Mouse (Mus musculus) lung, embryonic 15.5 days (tissue): ENCODE measurements at regions not wholly inside any gene's neighbourhood (a gene's known extent, or its start where the extent isn't known, plus 50 kb on each side); places are given as distances from the start of the nearest gene placed in this dataset.

ENCODE experiments used
- ATAC-seq: fragments of 200-750 bp; cut with Nextera tagmentation; 2 replicates; pipeline ENCODE4 v1.8.0; 2017; ENCODE audit warnings: moderate number of reproducible peaks, borderline replicate concordance; ENCODE audit not compliant: low FRiP score, low TSS enrichment; ENCODE audit errors: extremely low read depth
- H3K27ac ChIP-seq: fragments of 300-500 bp; sonication (generic); 2 replicates; pipeline ENCODE4 v1.5.1; 2015; ENCODE audit warnings: moderate library complexity, mild to moderate bottlenecking, inconsistent platforms
- H3K27me3 ChIP-seq: fragments of 300-500 bp; sonication (generic); 2 replicates; pipeline ENCODE4 v1.6.1; 2015; ENCODE audit warnings: inconsistent platforms
- H3K36me3 ChIP-seq: fragments of 300-500 bp; sonication (generic); 2 replicates; pipeline ENCODE4 v1.6.1; 2015; ENCODE audit warnings: inconsistent platforms
- H3K4me1 ChIP-seq: fragments of 300-500 bp; sonication (generic); 2 replicates; pipeline ENCODE4 v1.6.1; 2015; ENCODE audit warnings: inconsistent platforms
- H3K4me2 ChIP-seq: fragments of 300-500 bp; sonication (generic); 2 replicates; pipeline ENCODE4 v1.6.1; 2015; ENCODE audit warnings: inconsistent platforms, mild to moderate bottlenecking, moderate library complexity
- H3K4me3 ChIP-seq: fragments of 300-500 bp; sonication (generic); 2 replicates; pipeline ENCODE4 v1.5.1; 2015; ENCODE audit warnings: mild to moderate bottlenecking, inconsistent platforms
- H3K9ac ChIP-seq: fragments of 300-500 bp; sonication (generic); 2 replicates; pipeline ENCODE4 v1.6.1; 2015; ENCODE audit warnings: inconsistent platforms
- H3K9me3 ChIP-seq: fragments of 300-500 bp; sonication (generic); 2 replicates; pipeline ENCODE4 v1.6.1; 2016; ENCODE audit warnings: inconsistent platforms
- WGBS: fragments of 180-500 bp; shearing (Covaris S2); methylation state at CpG from one replicate; pipeline ENCODE4 v1.1.7; 2015; 5-methylcytosine and 5-hydroxymethylcytosine counted together

DNA sequence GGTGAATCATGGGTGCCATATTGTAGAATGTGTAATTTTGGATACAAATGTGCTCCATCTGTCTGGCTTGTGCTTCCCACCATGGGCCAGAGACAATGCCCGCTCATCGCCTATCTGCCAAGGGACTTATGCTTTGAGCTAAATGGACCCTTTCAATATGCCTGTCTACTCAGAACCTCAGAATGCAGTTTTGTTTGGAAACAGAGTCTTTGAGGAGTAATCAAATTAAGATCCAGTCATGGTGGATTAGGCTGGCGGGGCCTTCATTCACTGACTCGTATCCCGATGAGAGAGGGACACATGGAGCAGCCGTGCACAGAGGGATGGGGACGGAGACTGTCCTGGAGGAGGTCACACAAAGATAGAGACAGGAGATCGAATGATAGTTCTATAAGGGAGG, 716.9 kb downstream of the Vrk1 start:
- no peak overlapping the region for H3K4me2 ChIP-seq
- H3K27ac ChIP-seq = no peak overlapping the region
- no peak overlapping the region for H3K9ac ChIP-seq
- H3K9me3 ChIP-seq = no peaks in the 10 kb centered on the region
- no peak overlapping the region for H3K4me3 ChIP-seq
- no peak for ATAC-seq
- H3K27me3 ChIP-seq = no peaks in the 10 kb centered on the region
- H3K36me3 ChIP-seq = no peaks in the 10 kb centered on the region
- H3K4me1 ChIP-seq = no peaks in the 10 kb centered on the region
- WGBS = 90% methylated on average over 8 of the region's 8 CpGs

- H3K4me3 ChIP-seq = no peak overlapping the region
- H3K9me3 ChIP-seq = no peaks in the 10 kb centered on the region
- WGBS = 86% methylated on average over 3 of the region's 3 CpGs
- no peak overlapping the region for H3K27ac ChIP-seq
- no peaks in the 10 kb centered on the region for H3K36me3 ChIP-seq
- H3K9ac ChIP-seq = no peak overlapping the region
- no peaks in the 10 kb centered on the region for H3K4me1 ChIP-seq
- ATAC-seq = no peak
- no peaks in the 10 kb centered on the region for H3K27me3 ChIP-seq
- H3K4me2 ChIP-seq = no peak overlapping the region
Observed at GRCm38 (mm10) chr12:106727486-106727885, 717.5 kb downstream of the Vrk1 start.

DNA sequence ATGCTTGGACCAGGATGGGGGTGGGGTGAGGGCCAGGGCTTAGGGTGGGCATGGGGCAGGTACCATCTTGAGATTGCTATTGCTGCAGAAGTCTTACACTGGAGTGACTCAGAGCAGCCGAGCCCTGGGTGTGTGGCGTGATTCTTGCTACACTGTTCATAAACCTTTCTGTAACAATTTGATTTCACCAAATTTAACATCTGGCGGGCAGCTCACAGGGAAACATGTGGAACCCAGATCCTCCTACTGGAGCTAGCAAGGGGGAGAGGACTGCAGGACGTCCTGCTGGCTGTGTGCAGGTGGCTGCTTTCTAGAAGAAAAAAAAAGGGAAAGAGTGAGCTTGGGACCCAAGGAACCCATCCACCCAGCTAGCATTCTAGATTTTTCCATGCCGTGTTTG, 719.7 kb downstream of the Vrk1 start:
- no peaks in the 10 kb centered on the region for H3K36me3 ChIP-seq
- H3K27ac ChIP-seq = no peak overlapping the region
- no peaks in the 10 kb centered on the region for H3K9me3 ChIP-seq
- no peaks in the 10 kb centered on the region for H3K4me1 ChIP-seq
- no peak overlapping the region for H3K4me3 ChIP-seq
- 84% methylated on average over 5 of the region's 5 CpGs for WGBS
- H3K4me2 ChIP-seq = no peak overlapping the region
- H3K9ac ChIP-seq = no peak overlapping the region
- no peaks in the 10 kb centered on the region for H3K27me3 ChIP-seq
- no peak for ATAC-seq

- 72% methylated on average over 16 of the region's 16 CpGs for WGBS
- no peak for ATAC-seq
Observed at GRCm38 (mm10) chr12:106732108-106732857, 722.3 kb downstream of the Vrk1 start.

GRCm38 (mm10) chr12:106748765-106749164, 738.7 kb downstream of the Vrk1 start:
- Histone ChIP-seq H3K27ac (no peak overlapping the region), H3K4me1 (no peaks in the 10 kb centered on the region), H3K36me3 (no peaks in the 10 kb centered on the region), H3K4me2 (no peak overlapping the region), H3K4me3 (no peak overlapping the region), H3K27me3 (no peaks in the 10 kb centered on the region), H3K9ac (no peak overlapping the region), H3K9me3 (no peaks in the 10 kb centered on the region)
- 82% methylated on average over 8 of the region's 8 CpGs for WGBS
- ATAC-seq = no peak

More at GRCm38 (mm10) chr12:106732108-106732857, 722.3 kb downstream of the Vrk1 start:
- H3K4me1 ChIP-seq = no peaks in the 10 kb centered on the region
- no peaks in the 10 kb centered on the region for H3K36me3 ChIP-seq
- no peak overlapping the region for H3K4me2 ChIP-seq
- H3K9ac ChIP-seq = no peak overlapping the region
- no peaks in the 10 kb centered on the region for H3K27me3 ChIP-seq
- no peak overlapping the region for H3K27ac ChIP-seq
- no peaks in the 10 kb centered on the region for H3K9me3 ChIP-seq
- H3K4me3 ChIP-seq = no peak overlapping the region

- H3K4me3 ChIP-seq = no peak overlapping the region
- no peak overlapping the region for H3K4me2 ChIP-seq
- H3K9ac ChIP-seq = no peak overlapping the region
- no peaks in the 10 kb centered on the region for H3K36me3 ChIP-seq
- WGBS = 74% methylated on average over 7 of the region's 7 CpGs
- no peaks in the 10 kb centered on the region for H3K27me3 ChIP-seq
- no peak for ATAC-seq
- no peak overlapping the region for H3K27ac ChIP-seq
- no peaks in the 10 kb centered on the region for H3K9me3 ChIP-seq
- no peaks in the 10 kb centered on the region for H3K4me1 ChIP-seq
Observed at GRCm38 (mm10) chr12:106763552-106763951, 724.9 kb upstream of the 3110018I06Rik start.

- no peak overlapping the region for H3K27ac ChIP-seq
- H3K9ac ChIP-seq = no peak overlapping the region
- no peak overlapping the region for H3K4me3 ChIP-seq
- H3K9me3 ChIP-seq = no peaks in the 10 kb centered on the region
- WGBS = 62% methylated on average over 7 of the region's 7 CpGs
- H3K4me1 ChIP-seq = no peaks in the 10 kb centered on the region
- H3K4me2 ChIP-seq = no peak overlapping the region
- no peaks in the 10 kb centered on the region for H3K27me3 ChIP-seq
- ATAC-seq = no peak
- no peaks in the 10 kb centered on the region for H3K36me3 ChIP-seq
Observed at GRCm38 (mm10) chr12:106764516-106764915, 723.9 kb upstream of the 3110018I06Rik start.

- Histone ChIP-seq H3K4me2 (no peak overlapping the region), H3K36me3 (no peaks in the 10 kb centered on the region), H3K4me3 (no peak overlapping the region), H3K27ac (no peak overlapping the region), H3K9me3 (no peaks in the 10 kb centered on the region), H3K4me1 (no peaks in the 10 kb centered on the region), H3K9ac (no peak overlapping the region), H3K27me3 (no peaks in the 10 kb centered on the region)
- 32% methylated on average over 4 of the region's 4 CpGs for WGBS
- ATAC-seq = no peak
Observed at GRCm38 (mm10) chr12:106773536-106773935, 714.9 kb upstream of the 3110018I06Rik start.

GRCm38 (mm10) chr12:106796596-106796995, 691.8 kb upstream of the 3110018I06Rik start:
- WGBS = 71% methylated on average over 7 of the region's 7 CpGs
- Histone ChIP-seq H3K9ac (no peak overlapping the region), H3K4me3 (no peak overlapping the region), H3K4me2 (no peak overlapping the region), H3K9me3 (no peaks in the 10 kb centered on the region), H3K4me1 (no peaks in the 10 kb centered on the region), H3K27me3 (no peaks in the 10 kb centered on the region), H3K36me3 (no peaks in the 10 kb centered on the region), H3K27ac (no peak overlapping the region)
- no peak for ATAC-seq

- ATAC-seq = no peak
- Histone ChIP-seq H3K4me1 (no peaks in the 10 kb centered on the region), H3K4me2 (no peak overlapping the region), H3K27ac (no peak overlapping the region), H3K27me3 (no peaks in the 10 kb centered on the region), H3K9ac (no peak overlapping the region), H3K36me3 (no peaks in the 10 kb centered on the region), H3K4me3 (no peak overlapping the region), H3K9me3 (no peaks in the 10 kb centered on the region)
- 70% methylated on average over 6 of the region's 6 CpGs for WGBS
Observed at GRCm38 (mm10) chr12:106819736-106820135, 668.7 kb upstream of the 3110018I06Rik start.

GRCm38 (mm10) chr12:106822311-106822710, 666.1 kb upstream of the 3110018I06Rik start:
- 80% methylated on average over 4 of the region's 4 CpGs for WGBS
- Histone ChIP-seq H3K36me3 (no peaks in the 10 kb centered on the region), H3K4me2 (no peak overlapping the region), H3K27me3 (no peaks in the 10 kb centered on the region), H3K4me3 (no peak overlapping the region), H3K9ac (no peak overlapping the region), H3K9me3 (no peaks in the 10 kb centered on the region), H3K4me1 (no peaks in the 10 kb centered on the region), H3K27ac (no peak overlapping the region)
- no peak for ATAC-seq

GRCm38 (mm10) chr12:106828542-106828941, 659.9 kb upstream of the 3110018I06Rik start:
- Histone ChIP-seq H3K9ac (no peak overlapping the region), H3K9me3 (no peaks in the 10 kb centered on the region), H3K4me1 (no peaks in the 10 kb centered on the region), H3K27ac (no peak overlapping the region), H3K4me3 (no peak overlapping the region), H3K4me2 (no peak overlapping the region), H3K36me3 (no peaks in the 10 kb centered on the region), H3K27me3 (no peaks in the 10 kb centered on the region)
- 11% methylated on average over 3 of the region's 3 CpGs for WGBS
- ATAC-seq = no peak

DNA sequence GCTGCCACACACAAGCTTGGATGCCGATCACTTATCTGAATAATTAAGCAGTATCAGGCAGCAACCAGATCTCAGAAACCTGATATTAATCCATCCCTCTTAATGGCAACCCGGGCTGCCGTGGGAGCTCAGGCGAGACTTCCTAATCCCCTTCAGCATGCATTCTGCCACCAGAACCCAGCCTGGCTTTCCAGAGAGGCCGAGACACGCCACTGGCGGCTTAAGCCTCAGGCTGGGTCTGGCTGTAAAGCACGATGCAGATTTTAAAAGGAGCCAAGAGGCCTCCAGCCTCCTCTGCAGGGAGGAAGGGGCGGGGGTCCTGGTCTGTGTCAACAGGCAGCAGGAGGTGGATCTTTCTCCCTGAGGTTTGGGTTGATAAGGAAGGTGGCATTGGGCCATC, 659.1 kb upstream of the 3110018I06Rik start:
- H3K9ac ChIP-seq = no peak overlapping the region
- ATAC-seq = no peak

More for the DNA sequence above, 659.1 kb upstream of the 3110018I06Rik start:
- Histone ChIP-seq H3K27ac (no peak overlapping the region), H3K4me2 (no peak overlapping the region), H3K9me3 (no peaks in the 10 kb centered on the region), H3K4me3 (no peak overlapping the region), H3K36me3 (no peaks in the 10 kb centered on the region), H3K4me1 (no peaks in the 10 kb centered on the region), H3K27me3 (no peaks in the 10 kb centered on the region)
- WGBS = 21% methylated on average over 9 of the region's 9 CpGs
